8 mouse cellular contexts compared by ENCODE assay signal in the genomic region with DNA sequence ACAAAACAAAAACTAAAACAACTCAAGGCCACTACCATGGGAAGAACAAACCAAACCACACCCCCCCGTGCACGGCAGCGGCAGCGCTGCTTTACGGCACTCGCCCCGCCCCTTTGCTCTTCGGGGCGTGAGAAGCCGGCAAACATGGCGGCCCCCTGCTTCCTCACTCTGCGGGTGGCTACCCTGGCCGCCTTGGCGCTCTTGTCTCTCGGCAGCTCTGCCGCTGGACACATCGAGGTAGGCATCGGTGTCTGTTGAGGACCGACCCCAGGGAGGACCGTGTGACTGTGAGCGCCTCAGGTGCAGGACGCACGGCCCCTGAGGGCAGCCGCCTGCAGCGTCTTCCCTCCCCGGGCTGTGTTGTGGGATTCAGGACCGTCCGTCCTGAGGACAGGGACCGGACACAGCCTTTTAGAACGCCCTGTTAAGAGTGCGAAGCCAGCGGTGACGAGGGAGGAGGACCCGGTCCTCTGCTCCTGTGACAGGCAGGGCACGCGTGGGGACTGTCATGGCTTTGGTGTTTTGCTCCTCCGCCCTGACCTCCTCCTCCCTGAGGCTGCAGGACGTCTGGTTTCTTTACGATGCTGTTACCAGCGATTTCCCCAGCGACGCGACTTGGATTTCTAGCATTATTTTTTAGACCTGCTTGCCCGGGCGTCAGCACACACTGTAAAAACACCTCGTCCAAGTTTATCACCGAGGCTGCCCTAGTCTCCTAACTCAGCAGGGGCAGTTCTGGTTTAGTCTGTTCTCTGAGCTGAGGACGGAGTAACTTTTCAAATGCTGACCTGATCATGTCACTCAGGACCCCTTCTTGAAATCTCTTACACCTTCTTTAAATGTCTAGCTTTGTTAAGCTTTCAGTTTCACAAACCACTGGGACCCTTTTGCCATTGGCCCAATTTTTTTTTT. TPM values are rescaled to one million over a fixed set of nuclear protein-coding genes. Genes with fewer than 3 reads are reported as not detected.
A peak's percentile ranks its signal among the peaks of the same experiment; 100 is the strongest.
DNase-seq lines count a peak whose midpoint lies in the region; ATAC-seq and TF ChIP-seq lines count a peak whose summit lies in the region.

A gene (plus strand): TSS at position 110 of the 912 bp plus-strand sequence.

- no peaks in the 10 kb centered on the region for H3K4me1 ChIP-seq in bone marrow, adult 2 months (ENCODE audit: control insufficient read depth, insufficient read depth, low read length)
- H3K4me1 ChIP-seq in embryonic facial prominence, embryonic 15.5 days, result peaks cover 12% of the 10 kb centered on the region; the same call in 1 of the 2 replicates
- H3K4me1 ChIP-seq in kidney, embryonic 15.5 days, result peaks cover 8% of the 10 kb centered on the region

- H3K27ac ChIP-seq in bone marrow, adult 2 months (ENCODE audit: control insufficient read depth, insufficient read depth, low read depth, low read length, poor library complexity), result no peak within 1 kb of the TSS; the same call in 1 of the 2 replicates
- no peak within 1 kb of the TSS for H3K27ac ChIP-seq in embryonic facial prominence, embryonic 15.5 days (replicated peaks)
- H3K27ac ChIP-seq in kidney, embryonic 15.5 days, result 0 out of 2 replicates have a peak within 1 kb of the TSS, but pooled peaks have one; percentile 14

- H3K4me3 ChIP-seq in bone marrow, adult 2 months (replicated peaks; ENCODE audit: control insufficient read depth, low read depth, low read length), result peak within 1 kb of the TSS; percentile 99
- peak within 1 kb of the TSS; percentile 74 for H3K4me3 ChIP-seq in embryonic facial prominence, embryonic 15.5 days (replicated peaks)
- peak within 1 kb of the TSS; percentile 75 for H3K4me3 ChIP-seq in kidney, embryonic 15.5 days (replicated peaks)

- no peaks in the 10 kb centered on the region for H3K27me3 ChIP-seq in embryonic facial prominence, embryonic 15.5 days
- H3K27me3 ChIP-seq in kidney, embryonic 15.5 days, result no peaks in the 10 kb centered on the region

- H3K4me2 ChIP-seq in embryonic facial prominence, embryonic 15.5 days (replicated peaks), result peak within 1 kb of the TSS; percentile 80
- H3K4me2 ChIP-seq in kidney, embryonic 15.5 days, result peak within 1 kb of the TSS; percentile 74

- no peaks in the 10 kb centered on the region for H3K36me3 ChIP-seq in embryonic facial prominence, embryonic 15.5 days
- H3K36me3 ChIP-seq in kidney, embryonic 15.5 days, result 0 out of 2 replicates have a peak, but pooled peaks cover 4% of the 10 kb centered on the region

- peak within 1 kb of the TSS; percentile 71 for H3K9ac ChIP-seq in embryonic facial prominence, embryonic 15.5 days
- H3K9ac ChIP-seq in kidney, embryonic 15.5 days, result peak within 1 kb of the TSS; percentile 69

- under 1% methylated on average over 48 of the region's 48 CpGs for WGBS in bone marrow, adult 2 months
- WGBS in embryonic facial prominence, embryonic 15.5 days, result 1% methylated on average over 48 of the region's 48 CpGs
- under 1% methylated on average over 48 of the region's 48 CpGs for WGBS in kidney, embryonic 15.5 days

- no peaks in the 10 kb centered on the region for H3K9me3 ChIP-seq in embryonic facial prominence, embryonic 15.5 days (replicated peaks)
- no peaks in the 10 kb centered on the region for H3K9me3 ChIP-seq in kidney, embryonic 15.5 days (replicated peaks)

- no peak for TF ChIP-seq CTCF in bone marrow, adult 2 months (IDR thresholded peaks at IDR 0.05; ENCODE audit: control insufficient read depth, insufficient read depth, low read length)

- DNase-seq in 416B (ENCODE audit: low read depth) (peak; percentile 90), liver (peak; percentile 91)
- peak; percentile 88 to 89 for DNase-seq in heart, adult 9 months (ENCODE audit: low spot score in 2 of 2)
- DNase-seq in spleen, postnatal 4 days (ENCODE audit: low spot score in 2 of 2), result peak; percentile 91 to 97

- TF ChIP-seq POLR2A in bone marrow, adult 2 months (IDR thresholded peaks at IDR 0.05; ENCODE audit: borderline replicate concordance, control insufficient read depth, low read depth, low read length), result peak; percentile 58; the same call in 1 of the 2 replicates

- peak; percentile 84 for ATAC-seq in embryonic facial prominence, embryonic 15.5 days (ENCODE audit: insufficient number of reproducible peaks, low FRiP score, low TSS enrichment, low read depth)
- ATAC-seq in kidney, embryonic 15.5 days (replicated peaks; ENCODE audit: low FRiP score), result peak; percentile 88
- peak; percentile 97 for ATAC-seq in monocyte, adult 5-6 weeks (replicated peaks; ENCODE audit: insufficient number of reproducible peaks, low FRiP score, low TSS enrichment, poor library complexity, severe bottlenecking)

RNA-seq across cellular contexts. Expression of the gene that starts here (rescaled TPM):
- polyA plus RNA-seq in bone marrow, adult 2 months (2011; ENCODE audit: insufficient read depth, insufficient read length, low replicate concordance, missing spikeins), result 8.2 and 17.7 TPM in 2 replicates
- 41.9 and 51.9 TPM in 2 replicates for polyA plus RNA-seq in embryonic facial prominence, embryonic 15.5 days (2015; fragmentation: Nextera tagmentation; extraction: Ambion mirVana)
- 42.2 and 45.6 TPM in 2 replicates for polyA plus RNA-seq in kidney, embryonic 15.5 days (2015; fragmentation: Nextera tagmentation; extraction: Ambion mirVana)
- total RNA-seq in monocyte, adult 5-6 weeks (2017), result 31.1 to 45.1 TPM (median 39.8 TPM) in 3 replicates
